Mouse (Mus musculus) lung, postnatal 0 days (tissue): Measurements from ENCODE around the gene Hist1h1e. TPM values are rescaled to one million over a fixed set of nuclear protein-coding genes. Genes with fewer than 3 reads are reported as not detected.
A peak's percentile ranks its signal among the peaks of the same experiment; 100 is the strongest.
"Not testable (repeated sequence)": the region's sequence is repeated elsewhere in the genome, so short reads cannot be mapped to it uniquely, and the experiment has no call there.

Experiments used
- ATAC-seq: fragments of 200-750 bp; cut with Nextera tagmentation; 2 replicates; pipeline ENCODE4 v1.8.0; 2017; ENCODE audit warnings: moderate library complexity
- DNase-seq: peaks from one replicate; pipeline ENCODE4 v3.0.0-alpha.2; 2016; ENCODE audit warnings: low spot score
- H3K27ac ChIP-seq: fragments of 300-500 bp; sonication (generic); 2 replicates; pipeline ENCODE4 v1.5.1; 2014; ENCODE audit warnings: antibody characterized with exemption, mild to moderate bottlenecking, low read length, mixed read lengths
- H3K27me3 ChIP-seq: fragments of 300-500 bp; sonication (generic); replicated peaks from 2 replicates; pipeline ENCODE4 v1.6.1; 2014; ENCODE audit warnings: low read length, mixed read lengths; ENCODE audit not compliant: insufficient read depth
- H3K36me3 ChIP-seq: fragments of 300-500 bp; sonication (generic); 2 replicates; pipeline ENCODE4 v1.6.1; 2014; ENCODE audit warnings: low read length, mixed read lengths; ENCODE audit not compliant: insufficient read depth
- H3K4me1 ChIP-seq: fragments of 300-500 bp; sonication (generic); 2 replicates; pipeline ENCODE4 v1.6.1; 2014; ENCODE audit warnings: antibody characterized with exemption, low read depth, low read length, mixed read lengths; ENCODE audit not compliant: insufficient read depth
- H3K4me2 ChIP-seq: fragments of 300-500 bp; sonication (generic); replicated peaks from 2 replicates; pipeline ENCODE4 v1.6.1; 2014; ENCODE audit warnings: low read depth, mild to moderate bottlenecking, low read length, moderate library complexity, mixed read lengths
- H3K4me3 ChIP-seq: fragments of 300-500 bp; sonication (generic); 2 replicates; pipeline ENCODE4 v1.5.1; 2014; ENCODE audit warnings: low read depth, low read length
- H3K9ac ChIP-seq: fragments of 300-500 bp; sonication (generic); replicated peaks from 2 replicates; pipeline ENCODE4 v1.6.1; 2014; ENCODE audit warnings: low read depth, mild to moderate bottlenecking
- H3K9me3 ChIP-seq: fragments of 300-500 bp; sonication (generic); 2 replicates; pipeline ENCODE4 v1.6.1; 2016; ENCODE audit warnings: low read length, mixed read lengths
- CTCF ChIP-seq: IDR thresholded peaks from 2 replicates; pipeline ENCODE4 v1.5.1; 2016; ENCODE audit warnings: antibody characterized with exemption, mild to moderate bottlenecking
- EP300 ChIP-seq: IDR thresholded peaks from 2 replicates; pipeline ENCODE4 v1.6.1; 2016; ENCODE audit warnings: antibody characterized with exemption, mild to moderate bottlenecking, control low read depth
- WGBS: fragments of 180-500 bp; shearing (Covaris S2); extraction: QIAGEN DNeasy Blood & Tissue Kit; methylation state at CpG from one replicate; pipeline ENCODE4 v1.1.7; 2014; 5-methylcytosine and 5-hydroxymethylcytosine counted together
- polyA plus RNA-seq: library from polyadenylated mRNA; unstranded; fragments of >200 nt; fragmentation: Nextera tagmentation; extraction: Ambion mirVana; gene quantifications from 2 replicates; pipeline ENCODE4 v1.2.1, GENCODE M21; 2015

The Hist1h1e gene
- polyA plus RNA-seq, 1 experiment from 2014 or later = 7.8 TPM

DNA sequence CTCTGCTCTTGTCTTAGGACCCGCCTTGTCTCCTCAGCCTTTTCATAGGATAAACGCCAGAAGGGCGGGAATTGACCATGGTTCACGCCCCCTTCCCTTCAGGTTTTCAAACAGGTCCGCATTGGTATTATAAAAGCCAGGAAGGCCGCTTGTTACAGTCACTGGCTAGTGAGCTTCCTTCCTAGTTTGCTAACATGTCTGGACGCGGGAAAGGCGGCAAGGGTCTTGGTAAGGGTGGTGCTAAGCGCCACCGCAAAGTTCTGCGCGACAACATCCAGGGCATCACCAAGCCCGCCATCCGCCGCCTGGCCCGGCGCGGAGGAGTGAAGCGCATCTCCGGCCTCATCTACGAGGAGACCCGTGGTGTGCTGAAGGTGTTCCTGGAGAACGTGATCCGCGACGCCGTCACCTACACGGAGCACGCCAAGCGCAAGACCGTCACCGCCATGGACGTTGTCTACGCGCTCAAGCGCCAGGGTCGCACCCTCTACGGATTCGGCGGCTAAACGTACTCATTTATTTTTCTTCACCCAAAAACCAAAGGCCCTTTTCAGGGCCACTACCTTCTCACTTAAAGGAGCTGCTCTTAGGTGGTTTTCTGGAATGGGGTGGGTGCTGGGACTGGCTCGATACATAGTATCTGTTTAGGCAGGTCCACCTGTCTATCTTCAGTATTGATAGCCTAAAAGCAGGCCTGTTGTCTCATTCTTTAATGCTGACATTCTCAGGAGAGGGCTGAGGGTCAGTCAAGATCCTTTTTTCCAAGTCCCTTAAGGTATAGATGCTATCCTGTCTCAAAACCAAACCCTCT is 40.7 kb downstream of the Hist1h1e start, which contains the start of gene Hist1h4d:
Hist1h4d (plus strand) TSS at position 191 of the 811 bp plus-strand sequence.
- peak within 1 kb of the TSS; percentile 38 for H3K4me3 ChIP-seq
- H3K27me3 ChIP-seq = no peaks in the 10 kb centered on the region
- peak within 1 kb of the TSS; percentile 53 for H3K4me2 ChIP-seq
- no peaks in the 10 kb centered on the region for H3K36me3 ChIP-seq
- DNase-seq (peak; percentile 98), ATAC-seq (peak; percentile 87)
- H3K4me1 ChIP-seq = peaks cover 8% of the 10 kb centered on the region
- under 1% methylated on average over 39 of the region's 43 CpGs for WGBS
- peak within 1 kb of the TSS; percentile 52 for H3K9ac ChIP-seq
- peak within 1 kb of the TSS; percentile 71 for H3K27ac ChIP-seq
- TF ChIP-seq CTCF = no peak
- TF ChIP-seq EP300 = peak; percentile 97
- H3K9me3 ChIP-seq = no peaks in the 10 kb centered on the region

GRCm38 (mm10) chr13:23577835-23578234 is 44.5 kb downstream of the Hist1h1e start:
- no peaks in the 10 kb centered on the region for H3K9me3 ChIP-seq
- 96% methylated on average over 1 of the region's 1 CpGs for WGBS
- peaks cover 8% of the 10 kb centered on the region for H3K4me1 ChIP-seq
- no peak overlapping the region for H3K4me2 ChIP-seq
- no peak overlapping the region for H3K27ac ChIP-seq
- no peaks in the 10 kb centered on the region for H3K27me3 ChIP-seq
- no peak overlapping the region for H3K9ac ChIP-seq
- no peak overlapping the region for H3K4me3 ChIP-seq
- H3K36me3 ChIP-seq = no peaks in the 10 kb centered on the region
- no peak for TF ChIP-seq EP300
- TF ChIP-seq CTCF = no peak
- DNase-seq (no peak), ATAC-seq (no peak)

DNA sequence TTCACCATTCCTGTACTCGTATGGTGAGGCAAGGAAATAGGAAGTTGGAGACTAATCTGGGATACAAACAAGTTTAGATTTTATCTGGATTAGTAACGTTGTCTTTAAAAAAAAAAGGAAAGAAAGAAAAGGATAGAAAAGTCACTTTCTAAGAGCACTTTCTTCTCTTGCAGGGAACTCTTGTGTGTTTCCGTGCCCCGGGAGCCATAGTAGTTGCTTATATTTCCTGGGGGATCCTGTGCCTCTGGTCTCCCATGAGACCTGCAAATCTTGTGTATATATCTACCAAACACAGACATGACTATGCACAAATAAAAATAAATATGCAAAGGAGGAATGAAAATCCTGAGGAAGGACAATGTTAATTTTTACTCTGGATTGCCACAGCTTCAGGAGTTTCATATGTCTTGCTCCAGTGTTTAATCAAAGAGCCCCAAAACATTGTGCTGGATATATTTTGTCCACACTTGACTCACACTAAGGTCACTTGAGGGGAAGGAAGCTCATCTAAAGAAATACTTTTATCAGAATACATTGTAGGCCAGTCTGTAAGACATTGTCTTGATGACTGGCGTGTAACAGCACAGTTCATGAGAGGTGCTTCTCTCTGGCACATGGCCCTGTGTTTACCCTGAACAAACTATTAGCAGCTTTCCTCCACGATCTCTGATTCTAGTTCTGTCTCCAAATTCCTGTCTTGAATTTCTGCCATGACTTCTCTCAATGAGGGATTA is 45.3 kb downstream of the Hist1h1e start:
- no peak overlapping the region for H3K9ac ChIP-seq
- TF ChIP-seq EP300 (no peak), CTCF (no peak)

DNA sequence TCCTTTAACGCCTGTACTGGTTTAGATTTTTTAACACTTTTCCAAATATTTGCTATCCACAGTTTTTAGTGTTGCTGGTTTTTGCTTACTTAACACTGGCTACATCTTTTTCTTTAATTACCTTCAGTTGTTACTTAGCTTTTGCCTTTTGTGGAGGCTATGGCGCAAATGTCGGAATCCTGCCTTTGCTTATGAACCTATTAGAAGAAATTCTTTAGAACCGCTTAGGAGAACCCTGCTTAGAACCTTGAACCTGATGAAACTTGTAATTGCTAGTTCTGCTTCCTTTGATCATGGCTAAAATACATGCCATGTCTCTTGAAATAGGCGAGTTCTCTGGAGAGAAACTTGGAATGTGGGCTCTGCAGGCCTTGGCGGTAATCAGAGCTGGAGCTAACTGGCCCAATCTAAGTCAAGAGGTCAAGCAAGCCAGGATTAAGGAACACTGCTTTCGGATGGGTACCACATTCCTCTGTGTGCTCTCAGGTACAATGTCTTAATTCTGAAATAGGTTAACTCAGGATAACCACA is 45.9 kb downstream of the Hist1h1e start:
- WGBS = 6% methylated on average over 7 of the region's 7 CpGs
- Histone ChIP-seq H3K27ac (no peak overlapping the region), H3K4me1 (peaks cover 11% of the 10 kb centered on the region; the same call in 1 of the 2 replicates), H3K9me3 (no peaks in the 10 kb centered on the region), H3K27me3 (no peaks in the 10 kb centered on the region), H3K4me3 (peak overlapping the region; percentile 35), H3K4me2 (peak overlapping the region; percentile 57), H3K36me3 (no peaks in the 10 kb centered on the region), H3K9ac (no peak overlapping the region)
- peak; percentile 24 for DNase-seq
- no peak for ATAC-seq
- no peak for TF ChIP-seq CTCF
- no peak for TF ChIP-seq EP300

More for the DNA sequence above, 45.3 kb downstream of the Hist1h1e start:
- WGBS = 22% methylated on average over 6 of the region's 6 CpGs
- H3K4me3 ChIP-seq = peak overlapping the region; percentile 35; the same call in 1 of the 2 replicates
- no peaks in the 10 kb centered on the region for H3K36me3 ChIP-seq
- peak overlapping the region; percentile 57 for H3K4me2 ChIP-seq
- no peaks in the 10 kb centered on the region for H3K27me3 ChIP-seq
- ATAC-seq (no peak), DNase-seq (peak; percentile 10)
- peaks cover 11% of the 10 kb centered on the region; the same call in 1 of the 2 replicates for H3K4me1 ChIP-seq
- H3K9me3 ChIP-seq = no peaks in the 10 kb centered on the region
- no peak overlapping the region for H3K27ac ChIP-seq

GRCm38 (mm10) chr13:23575864-23576313 is 46.5 kb downstream of the Hist1h1e start:
- H3K9ac ChIP-seq, DNase-seq, H3K9me3 ChIP-seq, H3K27me3 ChIP-seq, H3K36me3 ChIP-seq, ATAC-seq: not testable (repeated sequence)
- H3K27ac ChIP-seq = peak overlapping the region; percentile 76
- peak overlapping the region; percentile 57 for H3K4me2 ChIP-seq
- peak overlapping the region; percentile 35 for H3K4me3 ChIP-seq
- WGBS = 0% methylated on average over 8 of the region's 40 CpGs
- H3K4me1 ChIP-seq = peaks cover 11% of the 10 kb centered on the region; the same call in 1 of the 2 replicates
